Mouse (Mus musculus): ENCODE data around the gene Ror1. TPM values are rescaled to one million over a fixed set of nuclear protein-coding genes. Genes with fewer than 3 reads are reported as not detected.
A peak's percentile ranks its signal among the peaks of the same experiment; 100 is the strongest.

Ror1 gene
- polyA plus RNA-seq (2012; ENCODE audit: insufficient read depth, insufficient read length, missing spikeins) = 0.36 TPM in 1 of 2 replicates, not detected in the other

- Histone ChIP-seq H3K27ac (replicated peaks; ENCODE audit: low read depth, low read length) (no peak within 1 kb of the TSS), H3K4me1 (ENCODE audit: control insufficient read depth, insufficient read depth, insufficient read length, low read length) (no peaks in the 10 kb centered on the region), H3K4me3 (ENCODE audit: insufficient read depth, low read depth, low read length) (peak within 1 kb of the TSS; percentile 59)
These were observed at the start of gene Ror1 for GRCm38 (mm10) chr4:100095685-100096595. Gene Ror1 (plus strand): TSS chr4:100095791.

- Histone ChIP-seq H3K4me1 (ENCODE audit: control insufficient read depth, insufficient read depth, insufficient read length, low read length) (no peaks in the 10 kb centered on the region), H3K27ac (replicated peaks; ENCODE audit: low read depth, low read length) (no peak overlapping the region), H3K4me3 (ENCODE audit: insufficient read depth, low read depth, low read length) (no peak overlapping the region)
These were observed 48.5 kb upstream of the Ror1 start for GRCm38 (mm10) chr4:100047066-100047465.

GRCm38 (mm10) chr4:100048351-100048950, 47.1 kb upstream of the Ror1 start:
- no peaks in the 10 kb centered on the region for H3K4me1 ChIP-seq (ENCODE audit: control insufficient read depth, insufficient read depth, insufficient read length, low read length)
- no peak overlapping the region for H3K4me3 ChIP-seq (ENCODE audit: insufficient read depth, low read depth, low read length)
- H3K27ac ChIP-seq (replicated peaks; ENCODE audit: low read depth, low read length) = no peak overlapping the region

GRCm38 (mm10) chr4:100051767-100052166, 43.8 kb upstream of the Ror1 start:
- H3K4me3 ChIP-seq (ENCODE audit: insufficient read depth, low read depth, low read length) = no peak overlapping the region

GRCm38 (mm10) chr4:100052258-100052657, 43.3 kb upstream of the Ror1 start:
- no peaks in the 10 kb centered on the region for H3K4me1 ChIP-seq (ENCODE audit: control insufficient read depth, insufficient read depth, insufficient read length, low read length)
- no peak overlapping the region for H3K27ac ChIP-seq (replicated peaks; ENCODE audit: low read depth, low read length)
- H3K4me3 ChIP-seq (ENCODE audit: insufficient read depth, low read depth, low read length) = no peak overlapping the region

More at GRCm38 (mm10) chr4:100051767-100052166, 43.8 kb upstream of the Ror1 start:
- H3K27ac ChIP-seq (replicated peaks; ENCODE audit: low read depth, low read length) = no peak overlapping the region
- no peaks in the 10 kb centered on the region for H3K4me1 ChIP-seq (ENCODE audit: control insufficient read depth, insufficient read depth, insufficient read length, low read length)

GRCm38 (mm10) chr4:100056046-100056445, 39.5 kb upstream of the Ror1 start:
- H3K4me3 ChIP-seq (ENCODE audit: insufficient read depth, low read depth, low read length) = no peak overlapping the region
- peaks cover 3% of the 10 kb centered on the region; the same call in 1 of the 2 replicates for H3K4me1 ChIP-seq (ENCODE audit: control insufficient read depth, insufficient read depth, insufficient read length, low read length)
- H3K27ac ChIP-seq (replicated peaks; ENCODE audit: low read depth, low read length) = no peak overlapping the region

- Histone ChIP-seq H3K4me3 (ENCODE audit: insufficient read depth, low read depth, low read length) (no peak overlapping the region), H3K4me1 (ENCODE audit: control insufficient read depth, insufficient read depth, insufficient read length, low read length) (peaks cover 3% of the 10 kb centered on the region; the same call in 1 of the 2 replicates), H3K27ac (replicated peaks; ENCODE audit: low read depth, low read length) (no peak overlapping the region)
These were observed 39.1 kb upstream of the Ror1 start for GRCm38 (mm10) chr4:100056446-100056845.

- no peak overlapping the region for H3K27ac ChIP-seq (replicated peaks; ENCODE audit: low read depth, low read length)
- H3K4me3 ChIP-seq (ENCODE audit: insufficient read depth, low read depth, low read length) = no peak overlapping the region
- H3K4me1 ChIP-seq (ENCODE audit: control insufficient read depth, insufficient read depth, insufficient read length, low read length) = peaks cover 3% of the 10 kb centered on the region; the same call in 1 of the 2 replicates
These were observed 38.2 kb upstream of the Ror1 start for GRCm38 (mm10) chr4:100057381-100057780.

GRCm38 (mm10) chr4:100058631-100059030, 37.0 kb upstream of the Ror1 start:
- Histone ChIP-seq H3K4me3 (ENCODE audit: insufficient read depth, low read depth, low read length) (no peak overlapping the region), H3K27ac (replicated peaks; ENCODE audit: low read depth, low read length) (no peak overlapping the region), H3K4me1 (ENCODE audit: control insufficient read depth, insufficient read depth, insufficient read length, low read length) (peaks cover 3% of the 10 kb centered on the region; the same call in 1 of the 2 replicates)

GRCm38 (mm10) chr4:100059811-100060210, 35.8 kb upstream of the Ror1 start:
- H3K27ac ChIP-seq (replicated peaks; ENCODE audit: low read depth, low read length) = no peak overlapping the region

GRCm38 (mm10) chr4:100061396-100062066, 34.1 kb upstream of the Ror1 start:
- no peak overlapping the region for H3K27ac ChIP-seq (replicated peaks; ENCODE audit: low read depth, low read length)
- no peak overlapping the region for H3K4me3 ChIP-seq (ENCODE audit: insufficient read depth, low read depth, low read length)
- peaks cover 3% of the 10 kb centered on the region; the same call in 1 of the 2 replicates for H3K4me1 ChIP-seq (ENCODE audit: control insufficient read depth, insufficient read depth, insufficient read length, low read length)

More at GRCm38 (mm10) chr4:100059811-100060210, 35.8 kb upstream of the Ror1 start:
- Histone ChIP-seq H3K4me1 (ENCODE audit: control insufficient read depth, insufficient read depth, insufficient read length, low read length) (peaks cover 3% of the 10 kb centered on the region; the same call in 1 of the 2 replicates), H3K4me3 (ENCODE audit: insufficient read depth, low read depth, low read length) (no peak overlapping the region)

- H3K4me3 ChIP-seq (ENCODE audit: insufficient read depth, low read depth, low read length) = no peak overlapping the region
- no peak overlapping the region for H3K27ac ChIP-seq (replicated peaks; ENCODE audit: low read depth, low read length)
- no peaks in the 10 kb centered on the region for H3K4me1 ChIP-seq (ENCODE audit: control insufficient read depth, insufficient read depth, insufficient read length, low read length)
These were observed 29.9 kb upstream of the Ror1 start for GRCm38 (mm10) chr4:100065686-100066085.

GRCm38 (mm10) chr4:100070101-100070500, 25.5 kb upstream of the Ror1 start:
- Histone ChIP-seq H3K27ac (replicated peaks; ENCODE audit: low read depth, low read length) (no peak overlapping the region), H3K4me1 (ENCODE audit: control insufficient read depth, insufficient read depth, insufficient read length, low read length) (no peaks in the 10 kb centered on the region), H3K4me3 (ENCODE audit: insufficient read depth, low read depth, low read length) (no peak overlapping the region)

GRCm38 (mm10) chr4:100096596-100097181, 1.1 kb downstream of the Ror1 start:
- no peak overlapping the region for H3K27ac ChIP-seq (replicated peaks; ENCODE audit: low read depth, low read length)
- peak overlapping the region; percentile 59 for H3K4me3 ChIP-seq (ENCODE audit: insufficient read depth, low read depth, low read length)
- H3K4me1 ChIP-seq (ENCODE audit: control insufficient read depth, insufficient read depth, insufficient read length, low read length) = no peaks in the 10 kb centered on the region

Measured in brown adipose tissue, adult 24 weeks (tissue).